Mouse (Mus musculus) heart, adult 18-20 months (tissue): ENCODE data around the gene Atxn7l2. TPM values are rescaled to one million over a fixed set of nuclear protein-coding genes. Genes with fewer than 3 reads are reported as not detected.

Experiments used
- DNase-seq, 2 experiments: peaks; one replicate each; pipeline ENCODE4 v3.0.0; 2021 to 2022; ENCODE audit warnings: mixed read lengths in 1 of 2
- total RNA-seq, 2 experiments: library from RNA; stranded (reverse); gene quantifications; 2 replicates each; pipeline ENCODE4 v1.2.3; 2021

Gene Atxn7l2
- total RNA-seq, 2 experiments from 2014 or later, result 2.2 to 2.6 TPM

DNA sequence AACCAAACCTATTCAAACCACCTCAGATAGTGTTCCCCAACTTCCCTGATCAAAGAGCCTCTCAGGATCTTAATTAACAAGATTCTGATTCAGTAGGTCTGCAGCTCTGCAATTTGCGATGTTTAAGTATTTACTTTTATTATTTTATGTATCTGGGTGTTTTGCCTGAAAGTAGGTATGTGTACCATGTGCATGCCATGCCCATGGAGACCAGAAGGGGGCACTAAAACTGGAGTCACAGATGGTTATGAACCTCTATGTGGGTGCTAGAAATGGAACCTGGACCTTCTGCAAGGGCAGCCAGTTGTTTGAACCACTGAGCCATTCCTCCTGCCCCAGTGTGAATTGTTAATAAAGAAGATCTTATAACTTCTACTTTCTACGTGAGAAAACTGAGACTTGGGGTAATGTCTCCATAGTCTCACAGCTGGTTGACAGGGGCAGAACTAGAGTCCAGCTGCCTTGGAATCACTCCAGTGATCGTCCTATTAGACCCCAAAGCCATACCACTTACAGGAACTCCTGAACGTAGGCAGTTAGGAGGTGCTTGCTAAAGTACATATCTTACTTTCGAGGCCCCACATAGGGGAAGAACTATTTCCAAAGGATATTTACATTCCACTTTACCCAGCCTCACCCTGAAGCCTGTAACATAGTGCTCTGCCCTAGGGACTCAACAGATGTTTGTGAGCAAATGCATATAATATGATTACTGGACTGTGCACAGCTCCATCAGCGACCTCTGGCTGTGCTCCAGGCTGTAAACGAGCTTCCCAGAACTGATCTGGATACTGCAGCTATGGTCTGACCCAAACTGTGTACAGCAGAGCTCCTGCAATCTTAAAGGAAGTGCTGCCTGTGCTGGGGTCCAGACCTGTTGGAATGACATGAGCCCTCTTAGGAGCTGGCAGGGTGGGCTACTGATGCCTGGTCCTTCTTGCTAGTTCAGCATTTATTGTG is 31.7 kb downstream of the Atxn7l2 start:
- DNase-seq, result peak in 1 of 2 experiments; percentile 9

DNA sequence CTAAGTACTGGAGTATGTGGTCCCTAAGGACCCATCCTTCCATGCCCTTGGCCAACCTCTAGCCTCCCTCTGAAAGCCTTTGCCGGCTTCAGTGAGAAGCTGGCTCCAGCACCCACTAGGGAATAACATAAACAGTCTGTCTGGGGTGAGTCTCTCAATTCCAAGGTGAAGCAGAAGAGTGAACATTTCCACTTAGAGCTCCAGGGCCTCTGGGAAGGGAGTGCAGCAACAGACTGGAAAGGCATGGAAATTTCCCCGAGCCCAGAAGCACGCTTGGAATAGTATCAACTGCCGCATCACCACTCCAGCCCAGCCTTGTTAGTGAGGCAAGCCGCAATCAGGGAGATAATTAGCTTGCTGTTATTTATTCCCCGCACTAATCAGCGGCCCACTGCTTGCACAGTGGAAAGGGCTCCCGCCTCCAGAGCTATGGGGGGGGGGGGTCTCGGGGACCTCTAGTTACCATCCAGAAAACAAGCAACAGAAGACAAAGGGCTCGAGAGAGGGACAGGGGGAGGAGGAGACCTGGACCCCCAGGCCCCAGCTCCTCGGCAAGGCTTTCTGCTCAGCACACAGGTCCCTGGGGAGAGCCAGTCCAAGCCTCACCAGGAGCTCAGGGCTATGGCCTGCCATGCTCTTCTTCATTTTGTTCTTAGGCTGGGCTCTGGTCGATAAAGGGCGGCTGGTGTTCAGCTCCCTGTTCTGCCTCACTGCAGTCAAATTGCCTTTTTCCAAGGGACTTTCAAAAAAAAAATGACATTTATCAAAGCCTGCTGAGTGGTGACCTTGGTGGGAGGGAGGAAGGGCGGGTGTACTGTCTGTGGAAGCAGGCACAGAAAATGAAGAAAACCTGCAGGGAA is 35.8 kb downstream of the Atxn7l2 start:
- DNase-seq, result peak; percentile 61 to 64

- DNase-seq, result no peak
Measured at GRCm38 (mm10) chr3:108169199-108169598, 41.5 kb downstream of the Atxn7l2 start.

DNA sequence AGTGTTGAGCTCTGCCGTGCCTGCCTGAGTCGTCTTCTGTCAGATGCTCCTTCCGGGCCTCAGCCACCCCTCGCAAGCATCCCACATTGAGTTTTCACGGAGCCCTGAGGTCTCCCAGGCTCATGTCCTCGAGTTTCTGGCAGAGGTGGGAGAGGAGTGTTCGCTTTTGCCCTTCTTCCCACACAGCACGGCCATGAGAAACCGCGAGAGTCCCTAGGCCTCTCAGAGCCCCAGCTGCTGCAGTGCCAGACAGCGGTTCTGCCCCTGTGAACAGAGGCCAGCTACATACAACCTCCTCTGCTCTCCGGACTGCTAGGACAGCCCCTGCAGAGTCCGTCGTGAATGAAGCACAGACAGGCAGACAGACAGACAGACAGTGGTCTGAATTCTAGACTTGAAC is 43.2 kb downstream of the Atxn7l2 start:
- no peak for DNase-seq

GRCm38 (mm10) chr3:108166486-108167211 is 44.1 kb downstream of the Atxn7l2 start:
- peak; percentile 55 to 78 for DNase-seq

DNA sequence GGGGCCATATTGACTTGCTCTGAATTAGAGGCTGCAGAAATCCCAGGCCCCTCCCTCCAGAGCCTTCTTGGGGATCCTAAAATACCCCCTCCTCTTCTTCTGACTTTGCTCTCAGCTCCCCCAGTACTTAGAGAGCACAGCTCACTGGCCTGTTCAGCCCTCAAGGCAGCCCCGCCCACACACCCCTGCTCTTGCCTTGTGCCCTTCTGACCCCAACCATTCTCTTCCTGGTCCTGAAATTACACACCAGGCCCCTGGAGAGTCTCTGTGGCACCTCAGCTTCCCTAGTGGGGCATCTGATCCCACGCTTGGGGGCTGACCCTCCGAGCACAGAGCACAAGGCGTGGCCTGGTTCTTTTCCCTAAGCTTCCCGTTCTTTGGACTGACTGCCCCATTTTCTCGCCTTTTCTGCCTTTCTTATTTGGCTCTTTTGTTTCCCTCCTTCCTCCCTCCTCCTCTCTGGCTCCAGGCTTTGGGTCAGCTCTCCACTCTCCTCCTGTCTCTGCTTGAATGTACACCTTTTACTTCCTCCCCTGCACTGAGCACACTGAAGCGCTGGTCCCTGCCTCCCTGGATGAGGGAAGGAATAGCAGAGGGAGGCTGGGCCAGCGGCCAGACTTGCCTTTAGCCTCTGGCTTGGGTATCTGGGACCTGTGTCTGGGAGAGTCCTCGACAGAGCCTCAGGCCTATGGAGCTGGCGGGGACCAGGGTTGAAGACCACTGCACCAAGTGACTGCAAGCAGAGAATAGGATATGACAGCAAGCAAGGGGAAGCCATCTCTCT is 45.0 kb downstream of the Atxn7l2 start:
- peak in 1 of 2 experiments; percentile 39 for DNase-seq

- DNase-seq, result peak; percentile 79 to 88
Measured at GRCm38 (mm10) chr3:108164807-108165206, 45.9 kb downstream of the Atxn7l2 start.

DNA sequence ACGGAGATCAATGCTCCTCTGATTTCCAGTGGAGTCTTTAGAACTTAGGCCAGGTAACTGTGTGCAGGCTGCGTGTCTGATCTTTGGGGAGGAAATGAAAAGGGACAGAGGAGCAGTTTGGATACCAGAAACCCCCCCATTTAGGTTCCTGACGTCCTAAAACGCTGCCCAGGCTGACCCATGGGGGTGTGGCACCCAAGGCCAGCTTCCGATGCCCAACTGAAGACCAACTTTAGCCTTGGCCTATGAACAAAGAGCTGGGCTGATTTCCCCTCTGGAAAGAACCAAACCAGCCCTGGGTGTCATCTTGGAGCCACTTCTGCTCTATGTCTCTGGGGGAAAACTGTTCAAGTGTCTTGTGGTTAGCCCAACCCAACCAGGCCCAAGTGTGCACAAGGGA is 46.6 kb downstream of the Atxn7l2 start:
- DNase-seq, result no peak

DNA sequence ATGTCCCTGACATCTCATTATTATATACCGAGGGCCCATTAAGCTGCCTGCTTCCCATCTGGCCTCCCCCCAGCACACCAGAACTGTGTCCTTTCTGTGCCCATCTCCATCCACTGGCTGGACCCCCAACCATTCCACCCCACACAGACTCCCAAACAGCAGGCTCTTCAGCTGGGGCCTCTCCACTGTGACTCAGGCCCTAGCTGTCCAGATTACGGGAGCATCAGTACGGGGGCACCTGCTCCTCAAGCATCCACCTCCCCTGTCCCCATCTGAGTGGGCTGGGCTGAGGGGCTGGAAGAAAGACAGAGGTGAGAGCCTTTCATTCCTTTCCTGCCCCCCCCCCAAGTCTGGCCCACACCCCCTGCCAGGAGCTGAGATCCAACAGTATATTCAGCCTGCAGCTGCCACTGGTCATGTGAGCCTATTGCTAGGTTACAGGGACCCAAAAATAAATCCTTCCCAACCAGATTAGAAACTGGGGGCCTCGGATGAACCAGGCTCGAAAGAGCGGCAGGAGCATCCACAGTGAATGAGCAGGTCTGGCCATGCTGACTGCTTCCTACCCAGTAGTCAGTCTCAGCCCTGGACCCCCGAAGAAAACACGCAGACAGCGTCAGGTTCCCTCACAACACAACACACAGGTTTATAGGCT is 52.2 kb downstream of the Atxn7l2 start:
- peak; percentile 32 to 41 for DNase-seq

- DNase-seq, result no peak
Measured at GRCm38 (mm10) chr3:108154656-108155055, 56.1 kb downstream of the Atxn7l2 start, which contains the start of gene Gpr61. Gpr61 (minus strand) TSS chr3:108154882.

GRCm38 (mm10) chr3:108152290-108152689 is 58.4 kb downstream of the Atxn7l2 start:
- DNase-seq, result no peak

Other genes with a start within 250 kb of the Atxn7l2 start
- gene Gstm3, start 241.7 kb downstream of the Atxn7l2 start, total RNA-seq, result not detected
- 100 to 1,000 TPM; 204 to 244 TPM for gene Gstm2, start 224.5 kb downstream of the Atxn7l2 start, total RNA-seq
- gene Gstm1, start 193.0 kb downstream of the Atxn7l2 start, total RNA-seq, result 100 to 1,000 TPM; 296 to 418 TPM
- gene Gstm4, start 166.0 kb downstream of the Atxn7l2 start, total RNA-seq, result 10 to 100 TPM; 12.8 to 15.6 TPM
- 1 to 10 TPM; 4.6 to 5.8 TPM for gene Ampd2, start 124.3 kb downstream of the Atxn7l2 start, total RNA-seq
- gene Gnat2, start 118.1 kb downstream of the Atxn7l2 start, total RNA-seq, result under 1 TPM in 1 of 2 experiments, not detected in 1; 0.18 TPM
- gene Gnai3, start 64.8 kb downstream of the Atxn7l2 start, total RNA-seq, result 10 to 100 TPM; 18.9 to 19.7 TPM
- not detected for gene Gpr61, start 56.1 kb downstream of the Atxn7l2 start, total RNA-seq
- 10 to 100 TPM; 18.2 to 19.4 TPM for gene Amigo1, start 24.6 kb downstream of the Atxn7l2 start, total RNA-seq
- 1 to 10 TPM; 5.2 to 5.3 TPM for gene Cyb561d1, start 9.7 kb downstream of the Atxn7l2 start, total RNA-seq
- 1 to 10 TPM; 2.1 to 2.5 TPM for gene Sypl2, start 15.7 kb upstream of the Atxn7l2 start, total RNA-seq
- 10 to 100 TPM; 55.0 to 59.5 TPM for gene Psma5, start 46.0 kb upstream of the Atxn7l2 start, total RNA-seq
- 10 to 100 TPM; 18.1 to 25.7 TPM for gene Sort1, start 73.1 kb upstream of the Atxn7l2 start, total RNA-seq
- 10 to 100 TPM; 49.7 to 55.1 TPM for gene Mybphl, start 154.0 kb upstream of the Atxn7l2 start, total RNA-seq
- gene Psrc1, start 172.9 kb upstream of the Atxn7l2 start, total RNA-seq, result under 1 TPM in 1 of 2 experiments, not detected in 1; 0.33 TPM
- gene Celsr2, start 204.6 kb upstream of the Atxn7l2 start, total RNA-seq, result 1 to 10 TPM; 5.9 to 9.5 TPM
- gene Sars, start 234.3 kb upstream of the Atxn7l2 start, total RNA-seq, result 10 to 100 TPM; 80.2 to 89.6 TPM